Mouse (Mus musculus): ENCODE data around the gene Klf2.

GRCm38 (mm10) chr8:72356593-72356992, 37.8 kb downstream of the Klf2 start:
- TF ChIP-seq CTCF (IDR thresholded peaks at IDR 0.05; ENCODE audit: low read depth) (no peak), EP300 (IDR thresholded peaks at IDR 0.05; ENCODE audit: low read depth) (no peak)

Measured in liver, postnatal 0 days (tissue).